ENCODE assay signal across 8 mouse cellular contexts in the genomic region with DNA sequence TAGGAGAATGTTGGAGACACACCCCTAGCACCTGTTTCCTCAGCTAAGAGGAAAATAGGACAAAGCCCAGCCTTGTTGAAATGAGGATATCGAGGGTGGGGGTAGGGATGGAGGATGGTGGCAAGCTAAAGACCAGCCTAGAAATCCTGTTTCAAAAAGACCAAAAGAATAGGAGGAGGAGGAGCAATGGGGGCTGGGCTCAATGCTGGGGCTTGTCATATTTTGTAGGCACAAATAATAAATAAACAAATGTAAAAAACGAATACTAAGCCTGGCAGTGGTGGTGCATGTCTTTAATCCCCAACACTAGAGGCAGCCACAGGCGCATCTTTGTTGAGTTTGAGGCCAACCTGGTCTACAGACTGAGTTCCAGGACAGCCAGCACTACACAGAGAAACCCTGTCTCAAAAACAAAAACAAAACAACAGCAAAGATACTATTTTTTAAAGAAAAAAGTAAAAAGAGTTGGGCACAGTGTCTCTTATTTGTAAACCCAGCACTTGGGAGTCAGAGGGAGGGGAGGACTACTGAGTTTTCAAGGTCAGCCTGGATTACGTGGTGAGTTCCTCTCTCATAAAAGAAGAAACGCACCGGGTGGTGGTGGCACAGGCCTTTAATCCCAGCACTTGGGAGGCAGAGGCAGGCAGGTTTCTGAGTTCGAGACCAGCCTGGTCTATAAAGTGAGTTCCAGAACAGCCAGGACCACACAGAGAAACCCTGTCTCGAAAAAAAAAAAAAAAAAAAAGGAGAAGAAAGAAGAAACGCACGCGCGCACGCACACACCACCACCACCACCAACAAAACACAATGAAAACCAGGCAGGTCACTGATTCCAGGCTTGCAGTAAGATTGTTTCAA. TPM values are rescaled to one million over a fixed set of nuclear protein-coding genes. Genes with fewer than 3 reads are reported as not detected.
DNase-seq lines count a peak whose midpoint lies in the region; ATAC-seq and TF ChIP-seq lines count a peak whose summit lies in the region.

No protein-coding gene starts in this region.

- TF ChIP-seq CTCF in gastrocnemius, adult 2 months (IDR thresholded peaks at IDR 0.05): no peak
- no peak for TF ChIP-seq CTCF in stomach, postnatal 0 days (IDR thresholded peaks at IDR 0.05; ENCODE audit: low read depth)

- H3K36me3 ChIP-seq in limb, embryonic 13.5 days: peaks cover 20% of the 10 kb centered on the region
- 0 out of 2 replicates have a peak, but pooled peaks cover 4% of the 10 kb centered on the region for H3K36me3 ChIP-seq in stomach, postnatal 0 days (ENCODE audit: control insufficient read depth, insufficient read depth, low read length)

- intact Hi-C loops in gastrocnemius, adult 2 months (cut with DNase I): loop anchor here (1.0 to 5.0 kb wide), 2 partner anchors 52 to 114 kb away; no protein-coding TSS in a partner anchor

- peak overlapping the region; percentile 80 for H3K4me3 ChIP-seq in gastrocnemius, adult 2 months
- peak overlapping the region; percentile 51 for H3K4me3 ChIP-seq in limb, embryonic 13.5 days
- H3K4me3 ChIP-seq in stomach, postnatal 0 days (ENCODE audit: low read depth, low read length): peak overlapping the region; percentile 57; the same call in 1 of the 2 replicates

- peak overlapping the region; percentile 78 for H3K4me2 ChIP-seq in limb, embryonic 13.5 days (replicated peaks)
- H3K4me2 ChIP-seq in stomach, postnatal 0 days (replicated peaks; ENCODE audit: low read depth): peak overlapping the region; percentile 58

- WGBS in limb, embryonic 13.5 days: 80% methylated on average over 13 of the region's 13 CpGs
- WGBS in stomach, postnatal 0 days: 76% methylated on average over 12 of the region's 13 CpGs

- ATAC-seq in limb, embryonic 13.5 days (ENCODE audit: low FRiP score, low read depth): no peak
- no peak for ATAC-seq in stomach, postnatal 0 days (ENCODE audit: low FRiP score, low TSS enrichment)

- H3K9me3 ChIP-seq in limb, embryonic 13.5 days: no peaks in the 10 kb centered on the region
- H3K9me3 ChIP-seq in stomach, postnatal 0 days (ENCODE audit: control insufficient read depth, low read length): no peaks in the 10 kb centered on the region

- peak overlapping the region; percentile 70 for H3K9ac ChIP-seq in limb, embryonic 13.5 days
- peak overlapping the region; percentile 55; the same call in 1 of the 2 replicates for H3K9ac ChIP-seq in stomach, postnatal 0 days (ENCODE audit: low read length)

- no peak for TF ChIP-seq EP300 in stomach, postnatal 0 days (optimal IDR thresholded peaks at IDR 0.05)

- H3K27me3 ChIP-seq in limb, embryonic 13.5 days: peaks cover 23% of the 10 kb centered on the region
- H3K27me3 ChIP-seq in stomach, postnatal 0 days (ENCODE audit: control insufficient read depth, insufficient read depth, low read length): no peaks in the 10 kb centered on the region

- H3K4me1 ChIP-seq in limb, embryonic 13.5 days: peaks cover 29% of the 10 kb centered on the region
- H3K4me1 ChIP-seq in stomach, postnatal 0 days (replicated peaks; ENCODE audit: control insufficient read depth, insufficient read depth): 0 out of 2 replicates have a peak, but pooled peaks cover 4% of the 10 kb centered on the region

- peak overlapping the region; percentile 94 for H3K27ac ChIP-seq in gastrocnemius, adult 2 months
- peak overlapping the region; percentile 65; the same call in 1 of the 2 replicates for H3K27ac ChIP-seq in limb, embryonic 13.5 days
- H3K27ac ChIP-seq in stomach, postnatal 0 days (replicated peaks): peak overlapping the region; percentile 94

- no peak for DNase-seq in gastrocnemius, adult 2 months
- DNase-seq in gastrocnemius, adult 18-20 months (ENCODE audit: low spot score): no peak
- peak; percentile 8 for DNase-seq in thymus, postnatal 4 days
- DNase-seq in thymus, postnatal 14 days: no peak
- peak; percentile 11 for DNase-seq in stomach, postnatal 0 days (ENCODE audit: low spot score)
- no peak for DNase-seq in thymus, postnatal 25 days
- DNase-seq in thymus, postnatal 0 days (ENCODE audit: low spot score): no peak

RNA-seq across cellular contexts. Expression of gene Yju2, which starts 0.9 kb away (rescaled TPM):
- total RNA-seq in gastrocnemius, adult 2 months (2021): 10 to 100 TPM in 1 of 2 experiments, 1 to 10 TPM in 1; 8.3 to 10.2 TPM
- total RNA-seq in gastrocnemius, adult 18-20 months (2021): 1 to 10 TPM; 7.4 to 8.0 TPM
- 25.5 and 27.8 TPM in 2 replicates for polyA plus RNA-seq in limb, embryonic 13.5 days (2015; fragmentation: Nextera tagmentation; extraction: Ambion mirVana)
- polyA plus RNA-seq in stomach, postnatal 0 days (2015; fragmentation: Nextera tagmentation; extraction: Ambion mirVana): 12.5 and 12.6 TPM in 2 replicates
- 32.0 and 32.1 TPM in 2 replicates for polyA plus RNA-seq in thymus, postnatal 0 days (2015; fragmentation: Nextera tagmentation; extraction: Ambion mirVana)

RNA-seq across cellular contexts. Expression of gene Ebi3, which starts 5.5 kb away (rescaled TPM):
- total RNA-seq in gastrocnemius, adult 2 months (2021): under 1 TPM; 0.20 to 0.39 TPM
- under 1 TPM; 0.27 to 0.38 TPM for total RNA-seq in gastrocnemius, adult 18-20 months (2021)
- 1.3 and 1.4 TPM in 2 replicates for polyA plus RNA-seq in limb, embryonic 13.5 days (2015; fragmentation: Nextera tagmentation; extraction: Ambion mirVana)
- polyA plus RNA-seq in stomach, postnatal 0 days (2015; fragmentation: Nextera tagmentation; extraction: Ambion mirVana): 2.7 and 3.1 TPM in 2 replicates
- 5.2 and 6.1 TPM in 2 replicates for polyA plus RNA-seq in thymus, postnatal 0 days (2015; fragmentation: Nextera tagmentation; extraction: Ambion mirVana)

RNA-seq across cellular contexts. Expression of gene Zfp119b, which starts 8.7 kb away (rescaled TPM):
- total RNA-seq in gastrocnemius, adult 2 months (2021): 1 to 10 TPM; 2.9 to 4.1 TPM
- 1 to 10 TPM; 3.0 to 3.2 TPM for total RNA-seq in gastrocnemius, adult 18-20 months (2021)
- polyA plus RNA-seq in limb, embryonic 13.5 days (2015; fragmentation: Nextera tagmentation; extraction: Ambion mirVana): 7.0 and 7.6 TPM in 2 replicates
- 4.9 and 5.8 TPM in 2 replicates for polyA plus RNA-seq in stomach, postnatal 0 days (2015; fragmentation: Nextera tagmentation; extraction: Ambion mirVana)
- 5.6 and 6.0 TPM in 2 replicates for polyA plus RNA-seq in thymus, postnatal 0 days (2015; fragmentation: Nextera tagmentation; extraction: Ambion mirVana)

RNA-seq across cellular contexts. Expression of gene Shd, which starts 12.3 kb away (rescaled TPM):
- under 1 TPM in 1 of 2 experiments, not detected in 1; 0.47 TPM for total RNA-seq in gastrocnemius, adult 2 months (2021)
- under 1 TPM in 1 of 2 experiments, not detected in 1; 0.34 TPM for total RNA-seq in gastrocnemius, adult 18-20 months (2021)
- polyA plus RNA-seq in limb, embryonic 13.5 days (2015; fragmentation: Nextera tagmentation; extraction: Ambion mirVana): 50.4 and 50.7 TPM in 2 replicates
- polyA plus RNA-seq in stomach, postnatal 0 days (2015; fragmentation: Nextera tagmentation; extraction: Ambion mirVana): 3.2 and 3.4 TPM in 2 replicates
- 0.80 and 1.6 TPM in 2 replicates for polyA plus RNA-seq in thymus, postnatal 0 days (2015; fragmentation: Nextera tagmentation; extraction: Ambion mirVana)

RNA-seq across cellular contexts. Expression of gene Fsd1, which starts 28.4 kb away (rescaled TPM):
- not detected for total RNA-seq in gastrocnemius, adult 2 months (2021)
- not detected for total RNA-seq in gastrocnemius, adult 18-20 months (2021)
- 36.4 and 39.2 TPM in 2 replicates for polyA plus RNA-seq in limb, embryonic 13.5 days (2015; fragmentation: Nextera tagmentation; extraction: Ambion mirVana)
- polyA plus RNA-seq in stomach, postnatal 0 days (2015; fragmentation: Nextera tagmentation; extraction: Ambion mirVana): 2.7 and 3.5 TPM in 2 replicates
- polyA plus RNA-seq in thymus, postnatal 0 days (2015; fragmentation: Nextera tagmentation; extraction: Ambion mirVana): 1.9 and 2.7 TPM in 2 replicates

Comparison
In these comparisons a context has a peak if more than half of its experiments do, and no peak if none do; other contexts are left out.
1. DNase-seq: peak in thymus, postnatal 4 days (single experiment) and stomach, postnatal 0 days (single experiment); none in gastrocnemius, adult 2 months (single experiment), gastrocnemius, adult 18-20 months (single experiment), thymus, postnatal 14 days (single experiment), thymus, postnatal 25 days (single experiment) and thymus, postnatal 0 days (single experiment).
2. Peak in every context shown above with its lines, with median percentiles within 50 percentile points of each other: H3K27ac ChIP-seq and H3K4me3 ChIP-seq.